Mouse (Mus musculus) frontal cortex, postnatal 10 days (tissue): ENCODE measurements around the gene Zfp651.

Source experiments
- DNase-seq, 2 experiments: peaks; one replicate each; pipeline ENCODE4 v3.0.0; 2022; ENCODE audit warnings: low spot score in 2 of 2, mixed read lengths in 1 of 2

Zfp651 gene

DNA sequence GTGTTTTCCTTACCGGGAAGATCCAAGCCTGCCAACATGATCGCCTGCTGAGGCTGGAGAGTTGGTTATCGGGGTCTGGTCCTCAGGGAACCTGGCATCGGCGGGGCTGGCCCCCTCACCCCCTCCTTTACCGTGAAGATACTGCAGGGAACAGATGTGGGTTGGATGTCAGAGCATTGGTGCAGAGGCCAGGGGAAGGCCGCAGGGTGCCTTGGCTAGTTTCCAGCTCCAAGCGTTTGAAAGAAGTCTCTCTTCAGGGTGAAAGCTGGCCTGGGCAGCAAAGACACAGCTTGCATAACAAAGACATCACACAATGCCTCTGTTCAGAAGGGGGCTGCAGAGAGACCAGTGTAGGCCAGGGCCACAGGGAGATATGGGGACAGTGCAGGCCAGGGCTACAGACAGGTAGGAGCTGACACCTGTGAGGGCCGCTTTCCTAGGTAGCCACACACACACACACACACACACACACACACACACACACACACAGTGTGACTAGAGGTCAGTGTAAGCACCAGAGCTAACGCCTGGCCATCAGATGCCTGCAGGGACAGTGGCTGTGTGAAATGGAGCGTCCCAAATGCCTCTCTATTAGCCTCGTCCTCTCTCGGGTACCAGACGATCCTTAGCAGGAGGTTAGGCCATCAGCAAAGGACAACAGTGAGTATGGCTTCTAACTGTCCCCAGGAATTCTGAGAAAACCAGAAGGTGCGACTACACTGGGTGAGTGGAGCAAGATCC is 51.1 kb downstream of the Zfp651 start:
- peak; percentile 63 to 69 for DNase-seq

DNA sequence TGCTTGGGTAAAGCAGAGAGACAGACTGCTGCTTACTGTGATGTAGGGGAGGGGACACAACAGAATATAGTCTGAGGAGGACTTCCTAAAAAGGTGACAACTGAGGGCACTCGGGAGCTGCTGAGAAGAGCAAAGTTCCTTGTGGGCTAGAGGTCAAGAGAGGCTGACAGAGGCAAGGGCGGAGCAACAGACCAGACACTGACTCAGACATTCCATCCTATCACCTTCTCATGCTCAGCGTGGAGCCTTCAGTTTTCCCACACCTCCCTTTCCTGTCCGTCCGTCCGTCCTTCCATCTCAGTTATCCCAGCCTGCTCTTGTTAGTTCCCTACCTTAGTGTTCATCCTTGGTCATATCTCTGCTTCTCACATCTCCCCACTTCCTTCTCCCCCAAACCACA is 56.1 kb downstream of the Zfp651 start:
- DNase-seq, result no peak

DNA sequence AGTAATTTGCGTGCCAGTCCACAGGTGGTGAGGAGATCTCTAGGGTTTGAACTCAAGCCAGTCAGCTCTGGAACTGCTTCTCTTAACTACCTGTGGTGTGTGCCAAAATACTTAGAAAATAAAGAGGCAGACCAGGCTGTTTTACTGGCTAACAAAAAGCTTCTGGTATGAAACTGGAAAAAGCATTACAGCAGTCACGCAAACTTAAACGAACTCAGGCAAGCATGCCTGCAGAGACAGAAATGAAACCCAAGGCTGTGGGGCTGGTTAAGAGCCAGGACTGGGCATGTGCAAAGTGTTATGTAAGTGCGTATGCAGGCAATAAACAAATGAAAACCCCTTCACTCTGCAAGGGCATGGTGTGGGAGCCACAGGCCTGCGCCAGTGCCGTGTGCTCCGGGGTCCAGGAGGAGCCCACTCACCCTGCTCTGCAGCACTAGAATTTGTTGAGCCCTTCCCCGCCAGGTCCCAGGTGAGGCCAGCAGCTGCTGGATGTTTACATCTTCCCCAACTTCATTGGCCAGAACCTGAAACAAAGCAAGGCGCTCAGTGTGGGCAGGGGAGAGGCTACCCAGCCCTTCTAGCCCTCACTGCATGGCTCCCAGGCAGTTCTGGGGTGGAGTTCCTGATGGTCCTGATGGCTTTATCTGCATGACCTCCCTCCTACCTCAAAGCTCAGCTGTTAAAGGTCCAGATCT is 60.1 kb downstream of the Zfp651 start:
- DNase-seq, result no peak

DNA sequence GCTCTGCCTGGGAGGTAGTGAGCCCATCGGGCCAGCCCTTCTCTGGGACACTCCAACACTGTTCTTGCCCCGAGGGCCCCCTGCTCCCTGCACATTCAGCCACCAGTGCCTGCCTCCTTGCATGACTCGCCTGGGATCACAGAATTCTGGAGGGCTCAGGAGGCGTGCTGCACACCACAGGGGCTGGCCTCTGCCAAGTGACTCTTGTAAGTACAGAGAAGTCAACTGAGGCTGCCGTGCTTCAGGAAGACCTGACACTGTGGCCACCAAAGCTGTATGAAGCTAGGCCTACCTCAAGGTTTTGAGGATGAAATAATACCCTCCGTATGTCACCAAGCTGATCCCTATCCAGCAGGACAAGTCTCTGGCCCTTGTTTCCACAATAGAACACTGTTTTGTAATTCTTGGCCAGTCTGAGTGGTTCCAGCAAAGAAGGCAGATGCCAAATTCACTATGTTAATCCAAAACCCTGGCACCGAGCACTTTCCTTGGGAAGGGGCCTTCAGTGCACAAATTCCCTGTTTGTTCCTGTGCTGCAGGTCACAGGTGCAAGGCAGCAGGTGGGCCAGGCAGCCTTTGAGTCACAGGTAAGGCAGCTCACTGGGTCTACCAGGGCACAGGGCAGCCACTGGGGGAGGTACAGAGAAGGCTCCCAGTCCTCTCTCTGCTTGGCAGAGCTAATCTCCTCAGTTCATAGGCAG is 60.8 kb downstream of the Zfp651 start:
- DNase-seq, result no peak

GRCm38 (mm10) chr9:121820765-121821164 is 61.6 kb downstream of the Zfp651 start:
- DNase-seq, result no peak
